Mouse (Mus musculus): Measurements from ENCODE around the gene Eif4enif1. TPM values are rescaled to one million over a fixed set of nuclear protein-coding genes. Genes with fewer than 3 reads are reported as not detected.
"Not testable (repeated sequence)": the region's sequence is repeated elsewhere in the genome, so short reads cannot be mapped to it uniquely, and the experiment has no call there.

The Eif4enif1 gene
- total and polyA plus RNA-seq, 2 experiments from 2014 or later, result 43.3 to 56.9 TPM

- H3K36me3 ChIP-seq (ENCODE audit: insufficient read depth, low read length); H3K9me3 ChIP-seq (ENCODE audit: low read length); H3K27ac ChIP-seq (ENCODE audit: low read depth, low read length); H3K4me3 ChIP-seq (ENCODE audit: low read depth, low read length); H3K4me2 ChIP-seq (ENCODE audit: low read depth, low read length, poor library complexity, severe bottlenecking); H3K9ac ChIP-seq (replicated peaks; ENCODE audit: low read length, poor library complexity, severe bottlenecking); DNase-seq (ENCODE audit: low spot score); H3K4me1 ChIP-seq (ENCODE audit: insufficient read depth, low read length); H3K27me3 ChIP-seq (ENCODE audit: insufficient read depth, low read length): not testable (repeated sequence)
- WGBS, result 83% methylated on average over 11 of the region's 11 CpGs
- peak; percentile 53 for ATAC-seq (ENCODE audit: low FRiP score)
These were observed 28.5 kb upstream of the Eif4enif1 start for GRCm38 (mm10) chr11:3173425-3174318.

GRCm38 (mm10) chr11:3178968-3179725 is 23.0 kb upstream of the Eif4enif1 start:
- not testable (repeated sequence) for DNase-seq (ENCODE audit: low spot score); H3K27me3 ChIP-seq (ENCODE audit: insufficient read depth, low read length); H3K4me1 ChIP-seq (ENCODE audit: insufficient read depth, low read length); H3K36me3 ChIP-seq (ENCODE audit: insufficient read depth, low read length); H3K9me3 ChIP-seq (ENCODE audit: low read length); H3K4me2 ChIP-seq (ENCODE audit: low read depth, low read length, poor library complexity, severe bottlenecking); H3K9ac ChIP-seq (replicated peaks; ENCODE audit: low read length, poor library complexity, severe bottlenecking); ATAC-seq (ENCODE audit: low FRiP score); H3K4me3 ChIP-seq (ENCODE audit: low read depth, low read length); H3K27ac ChIP-seq (ENCODE audit: low read depth, low read length)
- 80% methylated on average over 6 of the region's 6 CpGs for WGBS

- not testable (repeated sequence) for ATAC-seq (ENCODE audit: low FRiP score); H3K36me3 ChIP-seq (ENCODE audit: insufficient read depth, low read length); H3K4me3 ChIP-seq (ENCODE audit: low read depth, low read length); H3K27ac ChIP-seq (ENCODE audit: low read depth, low read length); H3K9ac ChIP-seq (replicated peaks; ENCODE audit: low read length, poor library complexity, severe bottlenecking); H3K27me3 ChIP-seq (ENCODE audit: insufficient read depth, low read length); H3K9me3 ChIP-seq (ENCODE audit: low read length); DNase-seq (ENCODE audit: low spot score); H3K4me1 ChIP-seq (ENCODE audit: insufficient read depth, low read length); H3K4me2 ChIP-seq (ENCODE audit: low read depth, low read length, poor library complexity, severe bottlenecking)
- WGBS, result 87% methylated on average over 7 of the region's 7 CpGs
These were observed 22.5 kb upstream of the Eif4enif1 start for GRCm38 (mm10) chr11:3179726-3180092.

DNA sequence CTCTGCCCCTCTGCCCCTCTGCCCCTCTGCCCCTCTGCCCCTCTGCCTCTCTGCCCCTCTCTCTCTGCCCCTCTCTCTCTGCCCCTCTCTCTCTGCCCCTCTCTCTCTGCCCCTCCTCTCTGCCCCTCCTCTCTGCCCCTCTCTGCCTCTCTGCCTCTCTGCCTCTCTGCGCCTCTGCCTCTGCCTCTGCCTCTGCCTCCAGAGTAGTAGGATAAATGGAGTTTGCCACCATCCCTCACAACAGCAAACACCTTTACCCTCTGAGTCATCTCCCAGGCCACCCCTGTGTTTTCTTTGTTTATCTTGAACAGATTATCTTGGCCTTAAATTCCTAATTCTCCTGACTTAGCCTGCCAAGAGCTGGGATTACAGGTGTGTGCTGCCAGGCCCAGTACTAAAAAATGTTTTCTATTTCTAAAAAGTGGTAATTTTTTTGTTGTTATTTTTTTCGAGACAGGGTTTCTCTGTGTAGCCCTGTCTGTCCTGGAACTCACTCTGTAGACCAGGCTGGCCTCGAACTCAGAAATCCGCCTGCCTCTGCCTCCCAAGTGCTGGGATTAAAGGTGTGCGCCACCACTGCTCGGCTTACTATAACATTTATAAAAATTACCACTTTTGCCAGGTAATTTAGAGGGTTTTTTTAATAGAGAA is 21.6 kb upstream of the Eif4enif1 start:
- not testable (repeated sequence) for H3K36me3 ChIP-seq (ENCODE audit: insufficient read depth, low read length); DNase-seq (ENCODE audit: low spot score); H3K4me1 ChIP-seq (ENCODE audit: insufficient read depth, low read length); H3K9ac ChIP-seq (replicated peaks; ENCODE audit: low read length, poor library complexity, severe bottlenecking); H3K4me2 ChIP-seq (ENCODE audit: low read depth, low read length, poor library complexity, severe bottlenecking); H3K27me3 ChIP-seq (ENCODE audit: insufficient read depth, low read length); ATAC-seq (ENCODE audit: low FRiP score); H3K9me3 ChIP-seq (ENCODE audit: low read length); H3K4me3 ChIP-seq (ENCODE audit: low read depth, low read length); H3K27ac ChIP-seq (ENCODE audit: low read depth, low read length)
- WGBS, result 74% methylated on average over 6 of the region's 6 CpGs

DNA sequence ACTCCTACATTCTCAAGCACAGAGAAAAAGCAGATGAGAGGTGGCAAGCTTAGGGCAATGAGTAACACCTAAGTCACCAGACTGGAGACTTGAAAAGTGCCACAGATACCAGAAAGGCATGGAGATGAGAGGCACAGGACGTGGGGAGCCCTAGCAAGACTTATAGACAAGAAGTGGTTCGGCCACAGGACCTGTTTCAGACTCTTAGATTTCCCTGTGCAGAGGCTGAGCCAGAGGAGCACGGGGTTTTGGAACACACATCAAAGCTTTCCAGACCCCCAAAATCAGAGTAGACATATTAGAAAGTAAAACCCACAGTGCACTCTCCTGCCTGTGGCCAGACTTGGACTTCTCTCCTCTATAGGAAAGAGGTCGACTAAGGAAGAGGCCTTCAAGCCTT is 20.9 kb upstream of the Eif4enif1 start:
- H3K9me3 ChIP-seq (ENCODE audit: low read length); DNase-seq (ENCODE audit: low spot score); H3K4me3 ChIP-seq (ENCODE audit: low read depth, low read length); ATAC-seq (ENCODE audit: low FRiP score); H3K27me3 ChIP-seq (ENCODE audit: insufficient read depth, low read length); H3K9ac ChIP-seq (replicated peaks; ENCODE audit: low read length, poor library complexity, severe bottlenecking); H3K4me2 ChIP-seq (ENCODE audit: low read depth, low read length, poor library complexity, severe bottlenecking); H3K27ac ChIP-seq (ENCODE audit: low read depth, low read length); H3K36me3 ChIP-seq (ENCODE audit: insufficient read depth, low read length); H3K4me1 ChIP-seq (ENCODE audit: insufficient read depth, low read length): not testable (repeated sequence)
- WGBS, result 64% methylated on average over 4 of the region's 4 CpGs

DNA sequence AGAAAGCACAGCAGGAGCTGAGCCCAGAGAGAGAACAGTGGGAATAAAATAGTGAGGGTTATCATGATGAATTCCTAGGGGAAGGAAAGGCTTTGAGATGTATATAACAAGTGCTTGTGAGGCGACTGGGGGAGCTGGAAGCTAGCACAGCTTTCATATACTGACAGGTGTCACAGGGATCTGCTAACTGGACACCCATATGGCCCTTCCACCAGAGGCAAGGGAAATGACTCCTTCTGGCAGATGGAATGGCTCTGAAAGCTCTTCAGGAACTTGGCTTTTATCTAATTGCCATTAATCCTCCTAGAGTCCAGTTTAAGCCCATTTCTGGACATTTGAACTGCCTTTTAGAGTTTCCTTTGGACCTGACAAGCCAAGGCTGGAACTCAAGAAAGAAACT is 20.2 kb upstream of the Eif4enif1 start:
- not testable (repeated sequence) for H3K27ac ChIP-seq (ENCODE audit: low read depth, low read length); H3K4me2 ChIP-seq (ENCODE audit: low read depth, low read length, poor library complexity, severe bottlenecking); H3K9me3 ChIP-seq (ENCODE audit: low read length); H3K9ac ChIP-seq (replicated peaks; ENCODE audit: low read length, poor library complexity, severe bottlenecking); H3K4me1 ChIP-seq (ENCODE audit: insufficient read depth, low read length); ATAC-seq (ENCODE audit: low FRiP score); H3K4me3 ChIP-seq (ENCODE audit: low read depth, low read length); DNase-seq (ENCODE audit: low spot score); H3K27me3 ChIP-seq (ENCODE audit: insufficient read depth, low read length); H3K36me3 ChIP-seq (ENCODE audit: insufficient read depth, low read length)
- WGBS, result 29% methylated on average over 1 of the region's 1 CpGs

DNA sequence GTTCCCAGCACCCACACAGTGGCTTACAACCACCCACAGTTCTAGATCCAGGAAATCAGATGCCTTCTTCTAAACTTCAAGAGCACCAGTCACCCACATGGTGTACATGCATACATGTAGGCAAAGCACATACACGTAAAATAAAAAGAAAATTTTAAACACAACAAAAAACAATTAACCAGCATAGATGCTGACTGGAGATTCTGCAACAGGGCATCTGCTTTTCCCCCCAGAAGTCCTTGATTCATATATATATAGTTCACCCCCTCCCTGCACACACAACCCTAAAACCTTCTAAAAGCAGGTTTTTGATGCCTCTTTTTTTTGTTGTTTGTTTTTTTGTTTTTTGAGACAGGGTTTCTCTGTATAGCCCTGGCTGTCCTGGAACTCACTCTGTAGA is 19.5 kb upstream of the Eif4enif1 start:
- DNase-seq (ENCODE audit: low spot score); H3K4me3 ChIP-seq (ENCODE audit: low read depth, low read length); H3K9me3 ChIP-seq (ENCODE audit: low read length); ATAC-seq (ENCODE audit: low FRiP score); H3K4me2 ChIP-seq (ENCODE audit: low read depth, low read length, poor library complexity, severe bottlenecking); H3K27ac ChIP-seq (ENCODE audit: low read depth, low read length); H3K27me3 ChIP-seq (ENCODE audit: insufficient read depth, low read length); H3K9ac ChIP-seq (replicated peaks; ENCODE audit: low read length, poor library complexity, severe bottlenecking); H3K4me1 ChIP-seq (ENCODE audit: insufficient read depth, low read length); H3K36me3 ChIP-seq (ENCODE audit: insufficient read depth, low read length): not testable (repeated sequence)
- WGBS, result 93% methylated on average over 1 of the region's 1 CpGs

Measured in midbrain, postnatal 0 days (tissue).